Mouse (Mus musculus): ENCODE data around the gene Mmel1. TPM values are rescaled to one million over a fixed set of nuclear protein-coding genes. Genes with fewer than 3 reads are reported as not detected.
A peak's percentile ranks its signal among the peaks of the same experiment; 100 is the strongest.

Mmel1 gene
- total RNA-seq, 2 experiments from 2014 or later = 0.41 to 0.84 TPM

- Histone ChIP-seq H3K27ac (no peak overlapping the region; the same call in 1 of the 2 replicates), H3K4me3 (no peak overlapping the region)
- DNase-seq (ENCODE audit: extremely low spot score in 1 of 2, low spot score in 2 of 2) = no peak
- no peak for TF ChIP-seq CTCF (IDR thresholded peaks at IDR 0.05)
- intact Hi-C loops (cut with DNase I) = no loop called here
Measured at GRCm38 (mm10) chr4:154864961-154865760, 4.2 kb upstream of the Mmel1 start.

GRCm38 (mm10) chr4:154866391-154866790, 3.0 kb upstream of the Mmel1 start:
- H3K4me3 ChIP-seq = no peak overlapping the region
- TF ChIP-seq CTCF (IDR thresholded peaks at IDR 0.05) = no peak
- DNase-seq (ENCODE audit: extremely low spot score in 1 of 2, low spot score in 2 of 2) = no peak
- intact Hi-C loops (cut with DNase I) = no loop called here
- no peak overlapping the region for H3K27ac ChIP-seq

- intact Hi-C loops (cut with DNase I) = no loop called here
- no peak for TF ChIP-seq CTCF (IDR thresholded peaks at IDR 0.05)
- no peak overlapping the region for H3K27ac ChIP-seq
- DNase-seq (ENCODE audit: extremely low spot score in 1 of 2, low spot score in 2 of 2) = no peak
- H3K4me3 ChIP-seq = no peak overlapping the region
Measured at GRCm38 (mm10) chr4:154867257-154867656, 2.1 kb upstream of the Mmel1 start.

GRCm38 (mm10) chr4:154870721-154871120, 1.3 kb downstream of the Mmel1 start:
- no peak for TF ChIP-seq CTCF (IDR thresholded peaks at IDR 0.05)
- intact Hi-C loops (cut with DNase I) = no loop called here

GRCm38 (mm10) chr4:154871757-154872251, 2.4 kb downstream of the Mmel1 start:
- intact Hi-C loops (cut with DNase I) = no loop called here
- no peak overlapping the region for H3K4me3 ChIP-seq
- TF ChIP-seq CTCF (IDR thresholded peaks at IDR 0.05) = peak; percentile 4; the same call in 1 of the 2 replicates
- no peak overlapping the region for H3K27ac ChIP-seq
- no peak for DNase-seq (ENCODE audit: extremely low spot score in 1 of 2, low spot score in 2 of 2)

More at GRCm38 (mm10) chr4:154870721-154871120, 1.3 kb downstream of the Mmel1 start:
- DNase-seq (ENCODE audit: extremely low spot score in 1 of 2, low spot score in 2 of 2) = no peak
- Histone ChIP-seq H3K27ac (no peak overlapping the region), H3K4me3 (no peak overlapping the region)

- no peak for DNase-seq (ENCODE audit: extremely low spot score in 1 of 2, low spot score in 2 of 2)
- no peak overlapping the region for H3K27ac ChIP-seq
- no peak for TF ChIP-seq CTCF (IDR thresholded peaks at IDR 0.05)
- H3K4me3 ChIP-seq = no peak overlapping the region
- intact Hi-C loops (cut with DNase I) = no loop called here
Measured at GRCm38 (mm10) chr4:154873186-154873585, 3.8 kb downstream of the Mmel1 start.

- Histone ChIP-seq H3K27ac (peak overlapping the region; percentile 57; the same call in 1 of the 2 replicates), H3K4me3 (peak overlapping the region; percentile 31)
- peak; percentile 69 for TF ChIP-seq CTCF (IDR thresholded peaks at IDR 0.05)
- intact Hi-C loops (cut with DNase I) = loop anchor here (1.0 to 5.0 kb wide), 4 partner anchors 29 to 188 kb away; partner anchors contain the start of genes Hes5 and Pank4
- DNase-seq (ENCODE audit: extremely low spot score in 1 of 2, low spot score in 2 of 2) = peak; percentile 90 to 91
Measured at GRCm38 (mm10) chr4:154877864-154878548, 8.6 kb downstream of the Mmel1 start.

GRCm38 (mm10) chr4:154880730-154881129, 11.3 kb downstream of the Mmel1 start:
- DNase-seq (ENCODE audit: extremely low spot score in 1 of 2, low spot score in 2 of 2) = no peak
- intact Hi-C loops (cut with DNase I) = no loop called here
- Histone ChIP-seq H3K27ac (no peak overlapping the region), H3K4me3 (no peak overlapping the region)
- TF ChIP-seq CTCF (IDR thresholded peaks at IDR 0.05) = no peak

- no peak overlapping the region for H3K4me3 ChIP-seq
- no peak for TF ChIP-seq CTCF (IDR thresholded peaks at IDR 0.05)
- DNase-seq (ENCODE audit: extremely low spot score in 1 of 2, low spot score in 2 of 2) = no peak
- H3K27ac ChIP-seq = no peak overlapping the region
- intact Hi-C loops (cut with DNase I) = no loop called here
Measured at GRCm38 (mm10) chr4:154882014-154882659, 12.8 kb downstream of the Mmel1 start.

- H3K4me3 ChIP-seq = no peak overlapping the region
- no peak overlapping the region for H3K27ac ChIP-seq
- intact Hi-C loops (cut with DNase I) = no loop called here
- TF ChIP-seq CTCF (IDR thresholded peaks at IDR 0.05) = no peak
- no peak for DNase-seq (ENCODE audit: extremely low spot score in 1 of 2, low spot score in 2 of 2)
Measured at GRCm38 (mm10) chr4:154885416-154885815, 16.0 kb downstream of the Mmel1 start.

- intact Hi-C loops (cut with DNase I) = no loop called here
- H3K27ac ChIP-seq = no peak overlapping the region
Measured at GRCm38 (mm10) chr4:154886876-154887592, 17.6 kb downstream of the Mmel1 start.

More at GRCm38 (mm10) chr4:154886876-154887592, 17.6 kb downstream of the Mmel1 start:
- DNase-seq (ENCODE audit: extremely low spot score in 1 of 2, low spot score in 2 of 2) = no peak
- H3K4me3 ChIP-seq = no peak overlapping the region
- no peak for TF ChIP-seq CTCF (IDR thresholded peaks at IDR 0.05)
